Mouse (Mus musculus): ENCODE data around the gene Nrcam. TPM values are rescaled to one million over a fixed set of nuclear protein-coding genes. Genes with fewer than 3 reads are reported as not detected.

The Nrcam gene
- polyA plus RNA-seq (2017; shearing (Covaris generic)) = 0.36 TPM

GRCm38 (mm10) chr12:44328381-44329315 lies at the start of gene Nrcam:
Nrcam (plus strand) TSS chr12:44328885.

Other genes with a start within 250 kb of the Nrcam start
- gene Dnajb9, start 118.6 kb upstream of the Nrcam start, polyA plus RNA-seq (2017; shearing (Covaris generic)) = 42.8 TPM
- 135 TPM for gene Pnpla8, start 107.5 kb upstream of the Nrcam start, polyA plus RNA-seq (2017; shearing (Covaris generic))

Data from naive thymus-derived CD4-positive, alpha-beta T cell, adult 5 months (primary cell).